Mouse (Mus musculus): ENCODE measurements around the gene Ceacam14.

Gene Ceacam14

DNA sequence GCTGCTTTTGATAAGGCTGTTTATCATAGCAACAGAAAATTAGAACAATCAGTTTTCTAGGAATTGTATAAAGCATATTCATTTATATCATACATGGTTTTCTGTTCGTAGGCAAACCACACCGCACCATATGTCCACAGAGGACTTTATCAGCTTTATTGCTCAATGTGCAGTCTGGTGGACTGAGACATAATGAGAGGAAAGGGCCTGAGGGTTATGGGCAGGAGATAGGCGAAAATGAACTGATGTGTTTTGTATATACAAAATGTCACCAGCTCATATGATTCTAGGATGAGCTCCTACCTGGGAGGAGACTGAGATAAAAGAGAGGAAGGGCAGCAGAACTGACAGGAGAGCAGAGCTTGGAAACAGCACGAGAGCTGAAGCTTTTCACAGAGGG is at the start of gene Ceacam14:
Gene Ceacam14 (plus strand): TSS at position 301 of the 400 bp plus-strand sequence.
- DNase-seq, result no peak
